Mouse (Mus musculus) bone marrow, adult 2 months (tissue): ENCODE data around the gene Artn.
A peak's percentile ranks its signal among the peaks of the same experiment; 100 is the strongest.

Source experiments
- CTCF ChIP-seq: fragments of 200-500 bp; IDR thresholded peaks from 2 replicates; pipeline ENCODE4 v1.5.1; 2011; ENCODE audit warnings: low read length, control low read depth; ENCODE audit not compliant: control insufficient read depth, insufficient read depth
- POLR2A ChIP-seq: fragments of 200-500 bp; IDR thresholded peaks from 2 replicates; pipeline ENCODE4 v1.6.1; 2011; ENCODE audit warnings: low read depth, mild to moderate bottlenecking, control low read depth, low read length, borderline replicate concordance; ENCODE audit not compliant: control insufficient read depth

GRCm38 (mm10) chr4:117929391-117929881, at the start of gene Artn:
- TF ChIP-seq CTCF (no peak), POLR2A (peak; percentile 14; the same call in 1 of the 2 replicates)
